Mouse (Mus musculus): ENCODE results near the gene Slc16a1.

DNA sequence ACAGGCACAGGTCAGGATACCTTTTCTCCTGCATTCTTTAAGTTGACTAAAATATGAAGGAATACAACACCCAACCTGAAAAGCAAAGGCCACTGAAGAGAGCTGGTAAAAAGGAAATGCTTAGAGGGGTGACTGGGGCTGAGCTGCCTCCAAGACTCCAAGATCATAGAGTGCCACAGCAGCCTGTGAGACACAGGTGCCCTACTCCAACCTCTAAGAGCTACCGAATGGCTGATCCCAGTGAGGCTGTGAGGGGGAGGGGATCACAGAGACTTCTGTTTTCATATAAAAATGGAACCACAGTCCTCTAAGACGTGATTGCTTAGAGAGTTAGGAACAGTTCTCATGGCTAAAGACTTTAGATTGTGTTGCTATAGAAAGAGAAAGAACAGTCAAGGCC is 23.3 kb upstream of the Slc16a1 start:
- TF ChIP-seq CTCF (IDR thresholded peaks at IDR 0.05; ENCODE audit: control insufficient read depth, insufficient read depth, insufficient replicate concordance, low read depth, low read length), result no peak
- no peak for TF ChIP-seq POLR2A (IDR thresholded peaks at IDR 0.05; ENCODE audit: control insufficient read depth, low read depth, low read length)

Measured in testis, adult 2 months (tissue).